Mouse (Mus musculus) stomach, embryonic 15.5 days (tissue): Measurements from ENCODE around the gene Rffl. TPM values are rescaled to one million over a fixed set of nuclear protein-coding genes. Genes with fewer than 3 reads are reported as not detected.
"Not testable (repeated sequence)": the region's sequence is repeated elsewhere in the genome, so short reads cannot be mapped to it uniquely, and the experiment has no call there.

Experiments
- ATAC-seq: fragments of 200-750 bp; cut with Nextera tagmentation; 2 replicates; pipeline ENCODE4 v1.8.0; 2017; ENCODE audit warnings: low read depth, moderate number of reproducible peaks, moderate TSS enrichment; ENCODE audit not compliant: insufficient read depth, low FRiP score
- H3K27ac ChIP-seq: fragments of 300-500 bp; sonication (generic); 2 replicates; pipeline ENCODE4 v1.5.1; 2015; ENCODE audit warnings: mild to moderate bottlenecking, inconsistent platforms
- H3K27me3 ChIP-seq: fragments of 300-500 bp; sonication (generic); replicated peaks from 2 replicates; pipeline ENCODE4 v1.6.1; 2015; ENCODE audit warnings: inconsistent platforms
- H3K36me3 ChIP-seq: fragments of 300-500 bp; sonication (generic); 2 replicates; pipeline ENCODE4 v1.6.1; 2015; ENCODE audit warnings: inconsistent platforms
- H3K4me1 ChIP-seq: fragments of 300-500 bp; sonication (generic); 2 replicates; pipeline ENCODE4 v1.6.1; 2015; ENCODE audit warnings: inconsistent platforms
- H3K4me2 ChIP-seq: fragments of 300-500 bp; sonication (generic); 2 replicates; pipeline ENCODE4 v1.6.1; 2015; ENCODE audit warnings: mild to moderate bottlenecking, inconsistent platforms
- H3K4me3 ChIP-seq: fragments of 300-500 bp; sonication (generic); replicated peaks from 2 replicates; pipeline ENCODE4 v1.5.1; 2015; ENCODE audit warnings: inconsistent platforms
- H3K9ac ChIP-seq: fragments of 300-500 bp; sonication (generic); 2 replicates; pipeline ENCODE4 v1.6.1; 2015; ENCODE audit warnings: inconsistent platforms
- H3K9me3 ChIP-seq: fragments of 300-500 bp; sonication (generic); 2 replicates; pipeline ENCODE4 v1.6.1; 2016; ENCODE audit warnings: inconsistent platforms
- WGBS: fragments of 180-500 bp; shearing (Covaris S2); methylation state at CpG from one replicate; pipeline ENCODE4 v1.1.7; 2015; 5-methylcytosine and 5-hydroxymethylcytosine counted together
- polyA plus RNA-seq: library from polyadenylated mRNA; unstranded; fragments of >200 nt; fragmentation: Nextera tagmentation; extraction: Ambion mirVana; gene quantifications from 2 replicates; pipeline ENCODE4 v1.2.1, GENCODE M21; 2015

Rffl gene
- polyA plus RNA-seq, 1 experiment from 2014 or later = 17.5 TPM

- H3K9ac ChIP-seq = no peak overlapping the region
- no peak overlapping the region for H3K27ac ChIP-seq
- H3K36me3 ChIP-seq = no peaks in the 10 kb centered on the region
- WGBS = 59% methylated on average over 7 of the region's 7 CpGs
- no peaks in the 10 kb centered on the region for H3K9me3 ChIP-seq
- H3K4me1 ChIP-seq = no peaks in the 10 kb centered on the region
- ATAC-seq = no peak
- no peak overlapping the region for H3K4me2 ChIP-seq
- no peaks in the 10 kb centered on the region for H3K27me3 ChIP-seq
- H3K4me3 ChIP-seq = no peak overlapping the region
These were observed 33.2 kb downstream of the Rffl start for GRCm38 (mm10) chr11:82837848-82838247.

- WGBS = 68% methylated on average over 7 of the region's 7 CpGs
- 0 out of 2 replicates have a peak, but pooled peaks have one; percentile 22 for ATAC-seq
- Histone ChIP-seq H3K4me2 (no peak overlapping the region), H3K9me3 (no peaks in the 10 kb centered on the region), H3K9ac (no peak overlapping the region), H3K4me3 (no peak overlapping the region), H3K27me3 (no peaks in the 10 kb centered on the region), H3K36me3 (no peaks in the 10 kb centered on the region), H3K4me1 (no peaks in the 10 kb centered on the region), H3K27ac (no peak overlapping the region)
These were observed 33.8 kb downstream of the Rffl start for GRCm38 (mm10) chr11:82837192-82837591.

GRCm38 (mm10) chr11:82835616-82836432 is 35.2 kb downstream of the Rffl start:
- H3K36me3 ChIP-seq = no peaks in the 10 kb centered on the region
- H3K4me2 ChIP-seq = no peak overlapping the region
- peaks cover 12% of the 10 kb centered on the region for H3K4me1 ChIP-seq
- H3K27me3 ChIP-seq = no peaks in the 10 kb centered on the region
- no peak overlapping the region for H3K4me3 ChIP-seq
- no peak overlapping the region for H3K27ac ChIP-seq
- no peak for ATAC-seq
- H3K9me3 ChIP-seq = no peaks in the 10 kb centered on the region
- H3K9ac ChIP-seq = no peak overlapping the region
- WGBS = 71% methylated on average over 11 of the region's 11 CpGs

- not testable (repeated sequence) for H3K36me3 ChIP-seq, H3K27ac ChIP-seq, H3K27me3 ChIP-seq, ATAC-seq, H3K4me2 ChIP-seq, H3K9ac ChIP-seq, H3K9me3 ChIP-seq, H3K4me3 ChIP-seq
- peaks cover 14% of the 10 kb centered on the region for H3K4me1 ChIP-seq
- 79% methylated on average over 7 of the region's 7 CpGs for WGBS
These were observed 36.7 kb downstream of the Rffl start for GRCm38 (mm10) chr11:82834359-82834758.

- Histone ChIP-seq H3K36me3 (no peaks in the 10 kb centered on the region), H3K4me3 (no peak overlapping the region), H3K4me1 (peaks cover 14% of the 10 kb centered on the region), H3K27me3 (no peaks in the 10 kb centered on the region), H3K9ac (no peak overlapping the region), H3K27ac (peak overlapping the region; percentile 33; the same call in 1 of the 2 replicates), H3K4me2 (no peak overlapping the region), H3K9me3 (no peaks in the 10 kb centered on the region)
- ATAC-seq = no peak
- WGBS = 66% methylated on average over 8 of the region's 8 CpGs
These were observed 37.1 kb downstream of the Rffl start for GRCm38 (mm10) chr11:82833929-82834328.

- WGBS = 70% methylated on average over 10 of the region's 10 CpGs
- H3K27me3 ChIP-seq, H3K27ac ChIP-seq, H3K9me3 ChIP-seq, H3K36me3 ChIP-seq, H3K4me3 ChIP-seq, ATAC-seq, H3K4me2 ChIP-seq, H3K9ac ChIP-seq: not testable (repeated sequence)
- peaks cover 14% of the 10 kb centered on the region for H3K4me1 ChIP-seq
These were observed 38.6 kb downstream of the Rffl start for GRCm38 (mm10) chr11:82832402-82832801.

- WGBS = 21% methylated on average over 10 of the region's 10 CpGs
- Histone ChIP-seq H3K4me3 (no peak overlapping the region), H3K27me3 (no peaks in the 10 kb centered on the region), H3K9me3 (no peaks in the 10 kb centered on the region), H3K27ac (no peak overlapping the region), H3K4me1 (peaks cover 14% of the 10 kb centered on the region), H3K4me2 (peak overlapping the region; percentile 34), H3K9ac (no peak overlapping the region), H3K36me3 (no peaks in the 10 kb centered on the region)
- no peak for ATAC-seq
These were observed 39.8 kb downstream of the Rffl start for GRCm38 (mm10) chr11:82831008-82831893.

GRCm38 (mm10) chr11:82826818-82827217 is 44.2 kb downstream of the Rffl start:
- H3K27ac ChIP-seq = no peak overlapping the region
- H3K27me3 ChIP-seq = no peaks in the 10 kb centered on the region
- no peak for ATAC-seq
- H3K4me2 ChIP-seq = no peak overlapping the region
- no peak overlapping the region for H3K9ac ChIP-seq
- no peak overlapping the region for H3K4me3 ChIP-seq
- no peaks in the 10 kb centered on the region for H3K9me3 ChIP-seq
- peaks cover 12% of the 10 kb centered on the region for H3K4me1 ChIP-seq
- no peaks in the 10 kb centered on the region for H3K36me3 ChIP-seq

- 70% methylated on average over 13 of the region's 13 CpGs for WGBS
- Histone ChIP-seq H3K9ac (no peak overlapping the region), H3K9me3 (no peaks in the 10 kb centered on the region), H3K27me3 (no peaks in the 10 kb centered on the region), H3K4me1 (no peaks in the 10 kb centered on the region), H3K27ac (no peak overlapping the region), H3K36me3 (no peaks in the 10 kb centered on the region), H3K4me3 (no peak overlapping the region), H3K4me2 (no peak overlapping the region)
- ATAC-seq = no peak
These were observed 50.1 kb downstream of the Rffl start for GRCm38 (mm10) chr11:82820788-82821456.

- H3K4me2 ChIP-seq = no peak overlapping the region
These were observed 51.7 kb downstream of the Rffl start for GRCm38 (mm10) chr11:82819350-82819749.

GRCm38 (mm10) chr11:82808485-82808884 is 62.5 kb downstream of the Rffl start:
- whole genome bisulfite sequencing = 77% methylated on average over 5 of the region's 5 CpGs
- Histone ChIP-seq H3K36me3 (peaks cover 8% of the 10 kb centered on the region), H3K4me1 (0 out of 2 replicates have a peak, but pooled peaks cover 3% of the 10 kb centered on the region), H3K27ac (no peak overlapping the region), H3K9ac (no peak overlapping the region), H3K9me3 (no peaks in the 10 kb centered on the region), H3K27me3 (no peaks in the 10 kb centered on the region), H3K4me2 (no peak overlapping the region), H3K4me3 (no peak overlapping the region)
- ATAC-seq = no peak

More at GRCm38 (mm10) chr11:82819350-82819749, 51.7 kb downstream of the Rffl start:
- H3K27ac ChIP-seq = no peak overlapping the region
- no peak overlapping the region for H3K4me3 ChIP-seq
- no peaks in the 10 kb centered on the region for H3K9me3 ChIP-seq
- ATAC-seq = no peak
- H3K4me1 ChIP-seq = no peaks in the 10 kb centered on the region
- 55% methylated on average over 4 of the region's 4 CpGs for WGBS
- no peaks in the 10 kb centered on the region for H3K27me3 ChIP-seq
- H3K36me3 ChIP-seq = no peaks in the 10 kb centered on the region
- no peak overlapping the region for H3K9ac ChIP-seq
